Mouse (Mus musculus): Measurements from ENCODE around the gene Eme2. TPM values are rescaled to one million over a fixed set of nuclear protein-coding genes. Genes with fewer than 3 reads are reported as not detected.
"Not testable (repeated sequence)": the region's sequence is repeated elsewhere in the genome, so short reads cannot be mapped to it uniquely, and the experiment has no call there.

Gene Eme2
- 36.7 and 43.1 TPM in 2 replicates for total RNA-seq (2021)
- long read RNA-seq, experiment 1, full-length matches to known transcripts, result 16 of 40 reads
- long read RNA-seq, experiment 1, partial matches to known transcripts, result 10 of 40 reads
- long read RNA-seq, experiment 1, other reads (novel, unspliced or antisense), result 14 of 40 reads
- long read RNA-seq, experiment 2, full-length matches to known transcripts, result 22 of 50 reads
- long read RNA-seq, experiment 2, partial matches to known transcripts, result 8 of 50 reads
- long read RNA-seq, experiment 2, other reads (novel, unspliced or antisense), result 20 of 50 reads

DNA sequence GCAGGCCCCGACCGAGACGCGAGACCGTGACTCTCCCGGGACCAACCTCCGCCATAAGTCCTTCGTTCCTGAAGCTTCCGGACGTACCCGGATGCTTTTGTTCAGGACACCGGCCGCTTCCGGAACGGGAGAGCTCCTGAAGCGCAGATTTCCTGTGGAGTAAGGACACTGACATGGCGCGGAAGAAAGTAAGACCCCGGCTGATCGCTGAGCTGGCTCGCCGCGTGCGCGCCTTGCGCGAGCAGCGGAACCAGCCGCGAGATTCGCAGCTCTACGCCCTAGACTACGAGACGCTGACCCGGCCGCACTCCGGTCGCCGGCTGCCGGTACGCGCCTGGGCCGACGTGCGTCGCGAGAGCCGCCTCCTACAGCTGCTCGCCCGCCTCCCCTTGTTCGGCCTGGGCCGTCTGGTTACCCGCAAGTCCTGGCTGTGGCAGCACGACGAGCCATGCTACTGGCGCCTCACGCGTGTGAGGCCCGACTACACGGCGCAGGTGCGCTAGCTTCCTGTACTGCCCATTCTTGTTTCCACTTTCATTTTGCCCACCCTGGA is at the start of gene Eme2, which contains the start of gene Mrps34:
Gene Eme2, minus strand, starts transcription at position 93 of the 553 bp plus-strand sequence.
Gene Mrps34, plus strand, starts transcription at position 122 of the 553 bp plus-strand sequence.
- DNase-seq, result peak; percentile 92

GRCm38 (mm10) chr17:24943589-24943988 is 48.7 kb upstream of the Eme2 start:
- not testable (repeated sequence) for DNase-seq

DNA sequence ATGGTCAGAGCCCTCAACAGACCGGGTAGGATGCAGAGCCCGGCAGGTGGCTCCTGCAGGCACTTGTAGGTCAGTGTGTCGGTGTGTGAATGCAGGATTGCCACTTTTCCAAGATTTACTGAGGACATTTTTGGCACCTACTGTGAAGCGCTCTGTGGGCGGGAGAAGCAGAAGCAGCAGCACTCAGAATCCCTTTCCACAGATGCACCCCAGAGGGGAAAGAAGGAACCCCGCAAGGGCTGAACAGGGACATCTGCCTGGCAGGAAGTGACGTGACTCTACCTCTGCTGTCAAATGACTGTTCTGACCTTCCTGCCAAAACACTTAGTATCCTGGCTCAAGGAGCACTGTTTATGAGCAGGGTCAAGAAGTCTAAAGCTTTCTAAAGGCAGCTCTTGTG is 48.1 kb upstream of the Eme2 start:
- no peak for DNase-seq

DNA sequence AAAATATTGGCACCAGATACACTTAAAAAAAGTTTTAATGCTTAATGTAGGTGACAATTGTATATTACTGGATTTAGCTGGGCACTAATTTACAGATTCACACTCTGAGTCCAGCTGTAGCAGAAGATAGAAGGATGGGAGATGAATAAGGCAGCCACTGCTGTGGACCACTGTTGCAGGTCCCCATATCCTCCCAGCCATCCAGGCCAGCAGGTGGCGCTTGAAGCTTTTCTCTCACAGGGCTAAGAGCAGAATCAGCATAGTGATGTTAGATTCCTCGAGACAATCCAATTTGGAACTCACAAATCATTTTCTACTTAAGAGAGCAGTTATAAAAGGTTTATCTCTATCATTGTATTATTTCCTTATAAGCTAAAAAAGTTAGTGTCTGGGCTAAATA is 47.6 kb upstream of the Eme2 start:
- DNase-seq, result peak; percentile 54

GRCm38 (mm10) chr17:24937266-24937665 is 42.4 kb upstream of the Eme2 start:
- DNase-seq, result no peak

- peak; percentile 98 for DNase-seq
These were observed 41.7 kb upstream of the Eme2 start, which contains the start of gene Mapk8ip3 for GRCm38 (mm10) chr17:24936259-24937237. Gene Mapk8ip3 (minus strand): TSS chr17:24936977.

GRCm38 (mm10) chr17:24935666-24936065 is 40.8 kb upstream of the Eme2 start:
- DNase-seq, result no peak

- DNase-seq, result peak; percentile 32
These were observed 40.0 kb upstream of the Eme2 start for GRCm38 (mm10) chr17:24934926-24935325.

DNA sequence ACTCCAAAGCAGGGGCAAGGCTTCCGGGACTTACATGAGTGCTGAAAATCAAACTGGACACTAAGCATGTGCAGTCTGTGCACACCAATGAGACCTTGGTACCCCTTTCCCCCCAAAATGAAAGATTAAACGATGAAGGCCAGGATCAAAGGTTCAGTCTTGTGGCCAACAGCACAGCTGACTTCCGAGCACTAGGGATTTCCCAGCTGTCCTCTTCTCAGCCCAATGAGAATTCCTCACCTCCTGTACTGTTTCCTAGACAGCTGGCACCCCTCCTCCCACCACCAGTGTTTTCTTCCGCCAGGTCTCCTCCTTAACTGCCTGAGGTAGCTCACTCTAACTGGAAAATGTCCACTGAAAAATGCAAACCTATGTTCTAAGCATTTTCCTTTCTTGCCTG is 38.3 kb upstream of the Eme2 start:
- no peak for DNase-seq

DNA sequence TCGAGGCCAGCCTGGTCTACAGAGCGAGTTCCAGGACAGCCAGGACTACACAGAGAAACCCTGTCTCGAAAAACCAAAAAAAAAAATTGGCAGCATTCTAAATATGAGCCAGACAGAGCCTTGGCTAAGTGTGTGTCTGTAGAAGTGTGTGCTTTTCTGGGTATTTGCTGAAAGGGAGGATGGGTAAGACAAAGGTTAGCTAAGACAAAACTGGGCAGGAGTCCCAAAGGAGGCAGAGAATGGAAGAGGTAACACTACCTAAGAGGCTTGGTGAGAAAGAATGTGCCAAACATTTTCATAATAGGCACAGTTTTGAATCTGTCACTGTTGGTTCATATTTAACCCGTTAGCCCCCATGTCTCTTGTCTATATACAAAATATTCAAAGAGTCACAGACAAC is 37.5 kb upstream of the Eme2 start:
- no peak for DNase-seq

- peak; percentile 69 for DNase-seq
These were observed 34.6 kb upstream of the Eme2 start for GRCm38 (mm10) chr17:24929506-24929905.

DNA sequence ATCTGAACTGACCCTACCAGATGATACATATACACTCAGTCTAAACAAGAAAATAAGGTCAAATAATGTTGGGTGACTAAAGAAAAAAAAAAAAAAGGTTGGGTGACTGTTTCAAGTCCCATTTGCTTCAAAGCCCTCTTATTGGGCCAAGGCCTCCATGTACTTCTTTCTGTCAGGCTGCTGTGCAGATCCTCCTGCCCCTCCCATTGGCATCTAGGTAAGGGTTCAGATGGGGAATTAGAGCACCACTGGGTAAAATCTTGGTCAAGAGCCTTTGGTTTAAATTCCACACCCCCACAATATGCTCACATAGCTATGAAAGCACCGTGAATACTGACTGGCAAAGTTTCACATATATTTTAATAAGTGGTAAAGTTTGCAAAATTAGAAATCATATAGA is 28.4 kb upstream of the Eme2 start:
- DNase-seq, result no peak

GRCm38 (mm10) chr17:24913984-24914383 is 19.1 kb upstream of the Eme2 start:
- DNase-seq, result no peak

DNA sequence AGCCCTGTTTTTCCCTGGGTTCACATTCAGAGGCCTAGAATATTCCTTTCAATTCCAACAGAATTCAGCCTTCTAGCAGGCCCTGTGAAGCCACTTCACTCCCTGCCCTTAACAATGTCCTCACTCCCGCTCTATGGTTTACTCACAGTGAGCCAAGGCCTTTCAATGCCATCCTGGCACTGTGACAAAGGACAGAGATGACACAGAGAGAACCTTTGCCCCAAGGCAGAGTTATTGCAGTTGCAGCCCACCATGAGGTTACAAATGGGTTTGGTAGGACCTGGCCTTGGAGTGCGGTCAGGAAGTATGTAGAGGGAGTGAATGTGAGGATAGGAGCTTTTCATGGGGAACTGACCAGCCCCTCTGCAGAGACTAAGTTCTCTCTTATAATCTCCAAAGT is 12.7 kb upstream of the Eme2 start:
- peak; percentile 89 for DNase-seq

DNA sequence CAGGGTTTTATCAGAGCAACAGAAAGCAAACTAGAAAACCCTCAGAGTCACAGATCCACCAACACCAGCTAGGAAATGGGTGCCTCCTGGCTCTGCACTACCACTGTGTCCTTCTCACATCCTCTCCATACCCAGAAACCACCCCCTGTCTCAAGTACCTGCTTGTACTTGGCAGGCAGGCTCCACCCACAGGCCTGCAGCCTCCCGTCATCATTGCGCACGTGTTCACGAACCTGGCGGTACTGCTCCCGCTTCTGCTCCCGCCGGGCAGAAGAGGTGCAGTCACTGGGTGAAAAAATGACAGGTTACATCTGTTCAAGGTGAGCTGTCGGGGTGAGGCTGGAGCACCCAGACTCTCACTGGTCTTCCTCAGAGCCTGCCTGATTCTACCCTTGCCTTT is 8.9 kb upstream of the Eme2 start:
- DNase-seq, result no peak

GRCm38 (mm10) chr17:24902671-24903474 is 8.0 kb upstream of the Eme2 start:
- DNase-seq, result peak; percentile 76

DNA sequence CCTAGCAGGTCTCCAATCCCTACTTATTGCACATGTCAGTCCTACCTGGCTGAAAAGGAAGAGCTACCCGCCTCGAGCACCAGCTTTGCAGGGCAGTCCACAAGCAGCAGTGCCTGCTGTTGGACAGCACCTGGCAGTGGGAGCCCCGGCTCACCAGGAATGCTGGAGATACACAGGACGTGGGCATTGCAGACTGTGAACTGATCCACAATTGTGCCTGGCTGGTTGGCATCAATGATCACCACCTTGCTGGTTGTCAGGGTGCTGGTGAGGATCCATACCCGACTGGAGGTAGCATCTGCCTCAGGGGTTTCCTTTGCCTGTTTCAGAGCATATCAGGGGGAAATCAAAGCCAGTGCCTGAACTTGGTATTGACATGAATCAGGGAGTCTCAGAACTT is 7.2 kb upstream of the Eme2 start:
- DNase-seq, result no peak

- no peak for DNase-seq
These were observed 5.1 kb upstream of the Eme2 start for GRCm38 (mm10) chr17:24900014-24900413.

DNA sequence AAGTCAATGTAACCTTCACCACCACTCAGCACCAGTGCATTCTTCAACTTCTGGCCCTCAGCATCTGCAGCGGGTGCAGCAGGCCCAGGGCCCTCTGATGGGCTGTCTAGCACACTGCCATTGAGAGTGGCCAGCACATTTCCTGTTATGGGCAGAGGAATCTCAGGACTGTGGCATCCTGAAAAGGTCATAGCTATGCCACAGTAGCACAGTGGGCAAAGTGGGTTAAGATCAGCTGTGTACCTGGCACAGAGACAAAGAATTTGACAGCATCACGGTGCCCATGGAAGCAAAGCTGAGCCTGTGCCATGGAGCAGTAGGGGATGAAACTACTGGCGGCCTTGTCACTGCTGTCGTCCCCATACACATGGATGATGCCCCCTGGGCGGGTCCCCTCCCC is 4.3 kb upstream of the Eme2 start:
- DNase-seq, result peak; percentile 32

- DNase-seq, result peak; percentile 25
These were observed 3.4 kb upstream of the Eme2 start for GRCm38 (mm10) chr17:24898041-24898854.

DNA sequence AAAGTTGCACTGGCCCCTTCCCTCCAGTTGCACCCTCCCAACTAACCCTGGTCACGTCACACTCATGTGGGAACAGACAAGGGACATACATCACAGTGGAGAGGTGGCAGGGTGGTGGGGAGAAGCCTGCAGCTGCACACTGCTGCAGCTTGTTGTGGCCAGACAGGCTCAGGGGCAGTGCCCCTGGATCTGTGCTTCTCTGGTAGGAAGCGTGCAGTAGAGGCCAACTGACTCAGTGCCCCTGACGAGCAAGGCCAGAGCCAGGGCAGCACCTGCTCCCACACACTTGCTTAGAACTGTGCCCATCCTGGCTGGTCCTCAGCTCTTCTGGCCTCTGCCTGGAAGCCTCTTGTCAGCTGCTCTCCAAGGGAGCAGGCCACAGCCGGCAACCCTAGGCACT is 2.7 kb upstream of the Eme2 start:
- peak; percentile 65 for DNase-seq

Data from adrenal gland, postnatal 14 days (tissue).